Mouse (Mus musculus): ENCODE results near the gene Olfr50.

Gene Olfr50

DNA sequence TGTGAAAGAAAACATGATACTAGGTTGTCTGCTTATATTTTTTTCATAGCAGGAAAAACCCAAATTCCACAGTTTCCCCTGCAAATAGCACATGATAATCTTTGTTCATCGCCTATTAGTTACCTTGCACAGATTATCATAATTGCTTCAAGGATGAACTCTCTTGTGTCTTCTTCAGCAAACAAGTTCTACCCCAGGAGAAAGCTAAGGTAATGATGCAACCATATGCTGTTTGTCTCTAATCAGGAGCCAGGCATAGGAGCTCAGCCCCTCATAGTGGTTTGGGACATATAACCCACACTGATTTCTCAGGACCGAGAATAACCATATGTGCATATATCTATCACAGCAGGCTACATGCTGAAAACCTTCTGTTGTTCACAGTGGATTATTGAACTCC is at the start of gene Olfr50:
Gene Olfr50, plus strand, starts transcription at position 301 of the 400 bp plus-strand sequence.
- DNase-seq (ENCODE audit: low spot score): no peak

DNA sequence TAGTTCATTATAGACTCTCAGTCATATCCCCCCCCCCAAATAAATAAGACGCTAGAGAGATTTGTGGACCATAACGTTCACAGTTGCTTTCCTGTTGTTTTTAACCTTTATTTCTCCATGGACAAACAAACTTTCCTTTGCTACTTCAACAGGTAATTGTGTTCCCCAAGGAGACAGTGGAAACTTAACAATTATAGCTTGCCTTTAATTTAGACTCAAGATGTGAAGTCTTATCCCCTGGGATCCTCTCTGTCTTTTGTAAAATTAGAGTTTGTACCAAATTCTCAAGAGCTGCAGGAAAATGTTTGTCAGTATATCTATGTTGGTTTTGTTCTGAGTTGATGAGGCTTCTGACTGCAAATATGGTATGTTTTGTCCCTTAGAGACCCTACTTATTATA is 6.4 kb upstream of the Olfr50 start, which contains the start of gene Olfr348:
Gene Olfr348, plus strand, starts transcription at position 301 of the 400 bp plus-strand sequence.
- no peak for DNase-seq (ENCODE audit: low spot score)

GRCm38 (mm10) chr2:36816932-36817331 is 26.6 kb downstream of the Olfr50 start, which contains the start of gene Olfr3:
Gene Olfr3 (minus strand): TSS chr2:36817032.
- no peak for DNase-seq (ENCODE audit: low spot score)

DNA sequence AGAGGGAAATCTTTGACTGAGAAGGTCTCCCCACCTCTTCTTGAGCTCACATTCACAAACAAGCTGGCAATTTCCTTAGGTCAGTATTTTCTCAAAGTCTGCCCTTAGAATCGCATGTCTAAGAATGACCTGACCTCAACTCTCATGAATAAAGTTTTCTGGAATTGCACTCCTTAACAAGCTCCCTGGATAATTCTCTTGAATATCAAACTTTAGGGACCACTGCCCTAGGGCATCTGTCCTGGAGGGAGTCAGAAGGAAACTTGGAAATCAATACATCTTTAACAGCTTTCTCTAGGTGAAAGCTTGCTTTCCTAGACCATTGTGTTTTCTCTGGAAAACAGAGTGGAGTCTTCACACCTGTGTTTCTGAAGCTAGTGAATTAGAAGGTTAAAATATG is 55.7 kb downstream of the Olfr50 start, which contains the start of gene Olfr350:
Gene Olfr350, plus strand, starts transcription at position 301 of the 400 bp plus-strand sequence.
- DNase-seq (ENCODE audit: low spot score): no peak

Data from testis, postnatal 14 days (tissue).